Mouse (Mus musculus) small intestine, adult 2 months (tissue): Measurements from ENCODE around the gene Rnaseh2b.

Experiments
- CTCF ChIP-seq: fragments of 200-500 bp; IDR thresholded peaks from 2 replicates; pipeline ENCODE4 v1.5.1; 2012; ENCODE audit warnings: low read depth, mild to moderate bottlenecking, control low read depth, inconsistent platforms, low read length, moderate library complexity, mixed read lengths; ENCODE audit not compliant: insufficient replicate concordance, insufficient read length; ENCODE audit errors: extremely low read depth
- POLR2A ChIP-seq: fragments of 200-500 bp; IDR thresholded peaks from 2 replicates; pipeline ENCODE4 v1.6.1; 2012; ENCODE audit warnings: low read depth, mild to moderate bottlenecking, control low read depth, inconsistent platforms, low read length, moderate library complexity

DNA sequence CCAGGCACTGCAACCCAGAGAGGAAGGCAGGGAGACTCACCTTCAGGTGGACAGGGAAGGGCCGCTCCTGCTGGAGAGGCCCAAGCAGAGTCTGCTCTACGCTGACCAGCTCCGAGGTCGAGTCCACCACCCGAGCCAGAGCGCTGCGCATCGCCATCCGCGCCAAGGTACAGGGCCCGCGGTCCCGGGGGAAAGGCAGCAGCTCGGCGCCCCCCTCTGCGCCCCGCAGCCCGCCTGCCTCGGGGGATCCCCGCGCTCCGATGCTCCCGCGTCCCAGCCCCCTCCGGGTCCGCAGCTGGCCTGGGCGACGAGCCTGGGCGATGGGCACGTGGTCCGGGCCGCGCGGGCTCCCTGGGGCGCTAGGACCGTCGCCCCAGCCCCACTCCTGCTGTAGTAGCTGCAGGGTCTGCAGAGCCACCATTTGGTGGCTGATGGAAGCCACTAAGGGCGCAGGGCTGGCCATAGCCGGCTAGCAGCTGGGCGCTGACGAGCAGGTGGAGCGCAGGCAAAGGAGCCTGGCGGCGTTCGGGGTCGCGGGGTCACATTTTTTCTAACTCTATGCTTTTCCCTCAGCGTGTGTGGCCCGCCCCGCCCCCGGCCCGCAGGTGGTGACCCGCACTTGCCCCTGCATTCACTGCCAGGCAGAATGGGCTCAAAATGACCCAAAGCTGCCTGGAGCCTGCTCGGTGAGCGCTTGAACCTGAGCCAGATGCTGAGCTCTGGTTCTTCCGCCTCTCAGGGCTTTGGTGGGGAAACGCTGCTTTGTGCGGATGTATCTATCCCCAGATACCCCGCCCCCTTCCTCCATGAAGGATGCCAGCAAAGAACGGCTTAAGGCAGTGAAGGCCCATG, at the start of gene Rnaseh2b, which contains the start of gene Dleu7:
- TF ChIP-seq POLR2A (no peak), CTCF (no peak)
